Mouse (Mus musculus): ENCODE measurements around the gene Iqca.

Iqca gene

GRCm38 (mm10) chr1:90131982-90132381 is 21.2 kb downstream of the Iqca start:
- no peak for DNase-seq

- peak; percentile 52 for DNase-seq
Observed at GRCm38 (mm10) chr1:90124561-90124960, 28.6 kb downstream of the Iqca start.

GRCm38 (mm10) chr1:90120706-90121105 is 32.5 kb downstream of the Iqca start:
- no peak for DNase-seq

GRCm38 (mm10) chr1:90119214-90119613 is 34.0 kb downstream of the Iqca start:
- no peak for DNase-seq

- DNase-seq: no peak
Observed at GRCm38 (mm10) chr1:90117207-90117606, 36.0 kb downstream of the Iqca start.

GRCm38 (mm10) chr1:90114586-90114985 is 38.6 kb downstream of the Iqca start:
- DNase-seq: no peak

GRCm38 (mm10) chr1:90113655-90114244 is 39.5 kb downstream of the Iqca start:
- no peak for DNase-seq

- DNase-seq: no peak
Observed at GRCm38 (mm10) chr1:90112669-90113068, 40.5 kb downstream of the Iqca start.

- DNase-seq: peak; percentile 80
Observed at GRCm38 (mm10) chr1:90111198-90111839, 41.9 kb downstream of the Iqca start.

GRCm38 (mm10) chr1:90103896-90104487 is 49.2 kb downstream of the Iqca start:
- DNase-seq: no peak

- no peak for DNase-seq
Observed at GRCm38 (mm10) chr1:90100360-90101232, 52.6 kb downstream of the Iqca start.

- peak; percentile 33 for DNase-seq
Observed at GRCm38 (mm10) chr1:90092816-90093493, 60.2 kb downstream of the Iqca start.

- DNase-seq: no peak
Observed at GRCm38 (mm10) chr1:90088192-90088990, 64.8 kb downstream of the Iqca start.

GRCm38 (mm10) chr1:90086461-90086860 is 66.7 kb downstream of the Iqca start:
- no peak for DNase-seq

- no peak for DNase-seq
Observed at GRCm38 (mm10) chr1:90085526-90086157, 67.6 kb downstream of the Iqca start.

- DNase-seq: no peak
Observed at GRCm38 (mm10) chr1:90076291-90076690, 76.9 kb downstream of the Iqca start.

GRCm38 (mm10) chr1:90074779-90075178 is 78.4 kb downstream of the Iqca start:
- DNase-seq: no peak

- DNase-seq: no peak
Observed at GRCm38 (mm10) chr1:90071812-90072580, 81.2 kb downstream of the Iqca start.

GRCm38 (mm10) chr1:90060599-90060998 is 92.6 kb downstream of the Iqca start:
- peak; percentile 72 for DNase-seq

GRCm38 (mm10) chr1:90060054-90060453 is 93.1 kb downstream of the Iqca start:
- DNase-seq: no peak

GRCm38 (mm10) chr1:90054991-90055390 is 98.2 kb downstream of the Iqca start:
- no peak for DNase-seq
